Mouse (Mus musculus) hindbrain, embryonic 13.5 days (tissue): ENCODE measurements around the gene Pth2r. TPM values are rescaled to one million over a fixed set of nuclear protein-coding genes. Genes with fewer than 3 reads are reported as not detected.

Experiments
- ATAC-seq: fragments of 200-750 bp; cut with Nextera tagmentation; 2 replicates; pipeline ENCODE4 v1.8.0; 2017; ENCODE audit warnings: moderate TSS enrichment; ENCODE audit not compliant: low FRiP score
- H3K27ac ChIP-seq: fragments of 300-500 bp; sonication (generic); 2 replicates; pipeline ENCODE4 v1.5.1; 2015; ENCODE audit warnings: inconsistent platforms, mild to moderate bottlenecking, moderate library complexity
- H3K27me3 ChIP-seq: fragments of 300-500 bp; sonication (generic); 2 replicates; pipeline ENCODE4 v1.6.1; 2015; ENCODE audit warnings: mild to moderate bottlenecking, inconsistent platforms
- H3K36me3 ChIP-seq: fragments of 300-500 bp; sonication (generic); 2 replicates; pipeline ENCODE4 v1.6.1; 2015; ENCODE audit warnings: mild to moderate bottlenecking, inconsistent platforms
- H3K4me1 ChIP-seq: fragments of 300-500 bp; sonication (generic); replicated peaks from 2 replicates; pipeline ENCODE4 v1.6.1; 2015; ENCODE audit warnings: inconsistent platforms
- H3K4me2 ChIP-seq: fragments of 300-500 bp; sonication (generic); 2 replicates; pipeline ENCODE4 v1.6.1; 2015; ENCODE audit warnings: inconsistent platforms, mild to moderate bottlenecking, moderate library complexity
- H3K4me3 ChIP-seq: fragments of 300-500 bp; sonication (generic); 2 replicates; pipeline ENCODE4 v1.5.1; 2015; ENCODE audit warnings: mild to moderate bottlenecking, inconsistent platforms
- H3K9ac ChIP-seq: fragments of 300-500 bp; sonication (generic); 2 replicates; pipeline ENCODE4 v1.6.1; 2015; ENCODE audit warnings: mild to moderate bottlenecking, inconsistent platforms
- H3K9me3 ChIP-seq: fragments of 300-500 bp; sonication (generic); 2 replicates; pipeline ENCODE4 v1.6.1; 2016; ENCODE audit warnings: inconsistent platforms
- WGBS: fragments of 180-500 bp; shearing (Covaris S2); methylation state at CpG from one replicate; pipeline ENCODE4 v1.1.7; 2015; 5-methylcytosine and 5-hydroxymethylcytosine counted together
- polyA plus RNA-seq: library from polyadenylated mRNA; unstranded; fragments of >200 nt; fragmentation: Nextera tagmentation; extraction: Ambion mirVana; gene quantifications from 2 replicates; pipeline ENCODE4 v1.2.1, GENCODE M21; 2015

Gene Pth2r
- 1.6 and 2.3 TPM in 2 replicates for polyA plus RNA-seq

- no peak for ATAC-seq
- Histone ChIP-seq H3K9ac (no peak within 1 kb of the TSS), H3K36me3 (no peaks in the 10 kb centered on the region; the same call in none of the 2 replicates), H3K27me3 (no peaks in the 10 kb centered on the region), H3K4me2 (no peak within 1 kb of the TSS), H3K4me1 (no peaks in the 10 kb centered on the region), H3K4me3 (no peak within 1 kb of the TSS), H3K27ac (no peak within 1 kb of the TSS), H3K9me3 (no peaks in the 10 kb centered on the region)
- 86% methylated on average over 6 of the region's 6 CpGs for WGBS
These were observed at the start of gene Pth2r for GRCm38 (mm10) chr1:65281756-65282155. TSS of gene Pth2r (plus strand) at chr1:65282056.

GRCm38 (mm10) chr1:65237712-65238111 lies 44.1 kb upstream of the Pth2r start:
- WGBS = 90% methylated on average over 3 of the region's 3 CpGs
- no peak overlapping the region for H3K9ac ChIP-seq
- H3K27ac ChIP-seq = no peak overlapping the region
- H3K9me3 ChIP-seq = no peaks in the 10 kb centered on the region
- peaks cover 38% of the 10 kb centered on the region for H3K36me3 ChIP-seq
- no peaks in the 10 kb centered on the region for H3K27me3 ChIP-seq
- H3K4me1 ChIP-seq = no peaks in the 10 kb centered on the region
- H3K4me3 ChIP-seq = no peak overlapping the region
- H3K4me2 ChIP-seq = no peak overlapping the region
- no peak for ATAC-seq

GRCm38 (mm10) chr1:65245637-65246036 lies 36.2 kb upstream of the Pth2r start:
- no peak overlapping the region for H3K27ac ChIP-seq
- H3K27me3 ChIP-seq = no peaks in the 10 kb centered on the region
- 100% methylated on average over 1 of the region's 1 CpGs for WGBS
- H3K4me2 ChIP-seq = no peak overlapping the region
- H3K4me1 ChIP-seq = no peaks in the 10 kb centered on the region
- H3K36me3 ChIP-seq = peaks cover 29% of the 10 kb centered on the region
- no peak overlapping the region for H3K9ac ChIP-seq
- H3K9me3 ChIP-seq = no peaks in the 10 kb centered on the region
- no peak for ATAC-seq
- no peak overlapping the region for H3K4me3 ChIP-seq

- Histone ChIP-seq H3K27me3 (no peaks in the 10 kb centered on the region), H3K9ac (no peak overlapping the region), H3K9me3 (no peaks in the 10 kb centered on the region), H3K4me3 (no peak overlapping the region), H3K27ac (no peak overlapping the region), H3K4me2 (no peak overlapping the region), H3K36me3 (no peaks in the 10 kb centered on the region; the same call in none of the 2 replicates), H3K4me1 (no peaks in the 10 kb centered on the region)
- no peak for ATAC-seq
- WGBS = 69% methylated on average over 3 of the region's 3 CpGs
These were observed 1.4 kb upstream of the Pth2r start for GRCm38 (mm10) chr1:65280461-65280860.

GRCm38 (mm10) chr1:65282766-65283165 lies 910 bp downstream of the Pth2r start:
- Histone ChIP-seq H3K9me3 (no peaks in the 10 kb centered on the region), H3K4me3 (no peak overlapping the region), H3K4me2 (no peak overlapping the region), H3K4me1 (no peaks in the 10 kb centered on the region), H3K27me3 (no peaks in the 10 kb centered on the region), H3K9ac (no peak overlapping the region), H3K27ac (no peak overlapping the region), H3K36me3 (no peaks in the 10 kb centered on the region; the same call in 1 of the 2 replicates)
- peak; percentile 66; the same call in 1 of the 2 replicates for ATAC-seq
- WGBS = 10% methylated on average over 6 of the region's 6 CpGs

GRCm38 (mm10) chr1:65308476-65308875 lies 26.6 kb downstream of the Pth2r start:
- H3K27ac ChIP-seq = no peak overlapping the region
- 60% methylated on average over 3 of the region's 3 CpGs for WGBS
- H3K27me3 ChIP-seq = peaks cover 17% of the 10 kb centered on the region
- peaks cover 11% of the 10 kb centered on the region for H3K4me1 ChIP-seq
- no peak overlapping the region for H3K4me2 ChIP-seq
- ATAC-seq = no peak
- H3K4me3 ChIP-seq = no peak overlapping the region
- no peak overlapping the region for H3K9ac ChIP-seq
- H3K9me3 ChIP-seq = no peaks in the 10 kb centered on the region
- H3K36me3 ChIP-seq = no peaks in the 10 kb centered on the region

- peaks cover 18% of the 10 kb centered on the region for H3K4me1 ChIP-seq
- H3K27me3 ChIP-seq = peaks cover 17% of the 10 kb centered on the region
- peak overlapping the region; percentile 53 for H3K9ac ChIP-seq
- H3K4me3 ChIP-seq = peak overlapping the region; percentile 45
- H3K9me3 ChIP-seq = no peaks in the 10 kb centered on the region
- peak; percentile 67 for ATAC-seq
- under 1% methylated on average over 29 of the region's 29 CpGs for WGBS
- no peak overlapping the region for H3K27ac ChIP-seq
- H3K4me2 ChIP-seq = peak overlapping the region; percentile 93
- no peaks in the 10 kb centered on the region for H3K36me3 ChIP-seq
These were observed 29.5 kb downstream of the Pth2r start for GRCm38 (mm10) chr1:65311214-65311933.

- Histone ChIP-seq H3K4me3 (peak overlapping the region; percentile 45), H3K4me2 (peak overlapping the region; percentile 93), H3K36me3 (no peaks in the 10 kb centered on the region), H3K9ac (peak overlapping the region; percentile 53; the same call in 1 of the 2 replicates), H3K4me1 (peaks cover 18% of the 10 kb centered on the region), H3K9me3 (no peaks in the 10 kb centered on the region), H3K27me3 (peaks cover 17% of the 10 kb centered on the region), H3K27ac (no peak overlapping the region)
- ATAC-seq = no peak
- WGBS = 13% methylated on average over 7 of the region's 7 CpGs
These were observed 30.3 kb downstream of the Pth2r start for GRCm38 (mm10) chr1:65312118-65312517.

GRCm38 (mm10) chr1:65312896-65313295 lies 31.0 kb downstream of the Pth2r start:
- H3K27me3 ChIP-seq = peaks cover 17% of the 10 kb centered on the region
- H3K9ac ChIP-seq = no peak overlapping the region
- 35% methylated on average over 2 of the region's 2 CpGs for WGBS
- no peak overlapping the region for H3K27ac ChIP-seq
- H3K4me1 ChIP-seq = peaks cover 18% of the 10 kb centered on the region
- no peaks in the 10 kb centered on the region for H3K9me3 ChIP-seq
- no peak overlapping the region for H3K4me3 ChIP-seq
- H3K36me3 ChIP-seq = no peaks in the 10 kb centered on the region
- H3K4me2 ChIP-seq = no peak overlapping the region
- no peak for ATAC-seq

GRCm38 (mm10) chr1:65314054-65315021 lies 32.5 kb downstream of the Pth2r start:
- Histone ChIP-seq H3K9me3 (no peaks in the 10 kb centered on the region), H3K4me2 (no peak overlapping the region), H3K9ac (no peak overlapping the region), H3K27ac (no peak overlapping the region), H3K27me3 (peaks cover 17% of the 10 kb centered on the region), H3K4me3 (no peak overlapping the region), H3K36me3 (no peaks in the 10 kb centered on the region), H3K4me1 (peaks cover 18% of the 10 kb centered on the region)
- 50% methylated on average over 13 of the region's 13 CpGs for WGBS
- ATAC-seq = peak; percentile 55; the same call in 1 of the 2 replicates

- ATAC-seq = no peak
- 65% methylated on average over 8 of the region's 8 CpGs for WGBS
- Histone ChIP-seq H3K9me3 (no peaks in the 10 kb centered on the region), H3K27ac (no peak overlapping the region), H3K9ac (no peak overlapping the region), H3K4me2 (no peak overlapping the region), H3K27me3 (peaks cover 15% of the 10 kb centered on the region), H3K36me3 (no peaks in the 10 kb centered on the region), H3K4me3 (no peak overlapping the region), H3K4me1 (peaks cover 18% of the 10 kb centered on the region)
These were observed 33.2 kb downstream of the Pth2r start for GRCm38 (mm10) chr1:65315022-65315407.

- Histone ChIP-seq H3K27ac (no peak overlapping the region), H3K4me1 (no peaks in the 10 kb centered on the region), H3K9me3 (no peaks in the 10 kb centered on the region), H3K27me3 (no peaks in the 10 kb centered on the region), H3K4me2 (no peak overlapping the region), H3K9ac (no peak overlapping the region), H3K36me3 (no peaks in the 10 kb centered on the region), H3K4me3 (no peak overlapping the region)
- WGBS = 88% methylated on average over 5 of the region's 5 CpGs
- ATAC-seq = no peak
These were observed 52.2 kb downstream of the Pth2r start for GRCm38 (mm10) chr1:65334026-65334425.
